Mouse (Mus musculus): ENCODE results near the gene Gm7137.
"Not testable (repeated sequence)": the region's sequence is repeated elsewhere in the genome, so short reads cannot be mapped to it uniquely, and the experiment has no call there.

The Gm7137 gene

DNA sequence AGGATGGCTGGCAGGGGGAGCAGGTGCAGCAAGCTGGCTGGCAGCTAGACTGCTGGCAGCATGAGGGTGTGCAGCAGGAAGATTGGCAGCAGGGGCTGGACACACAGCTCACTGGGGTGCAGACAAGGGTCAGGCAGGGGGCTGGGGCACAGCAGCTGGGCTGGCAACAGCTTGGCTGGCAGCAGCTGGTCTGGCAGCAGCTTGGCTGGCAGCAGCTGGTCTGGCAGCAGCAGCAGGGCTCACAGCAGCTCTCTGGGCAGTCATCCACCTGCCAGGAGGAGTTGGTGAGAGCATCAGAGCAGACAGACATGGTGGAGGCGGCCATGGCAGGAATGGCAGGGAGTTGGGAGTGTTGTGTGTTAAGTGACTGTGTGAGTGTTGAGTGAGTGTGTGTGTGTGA lies at the start of gene Gm7137:
Gene Gm7137 (minus strand): TSS at position 325 of the 400 bp plus-strand sequence.
- not testable (repeated sequence) for DNase-seq (ENCODE audit: low spot score)

DNA sequence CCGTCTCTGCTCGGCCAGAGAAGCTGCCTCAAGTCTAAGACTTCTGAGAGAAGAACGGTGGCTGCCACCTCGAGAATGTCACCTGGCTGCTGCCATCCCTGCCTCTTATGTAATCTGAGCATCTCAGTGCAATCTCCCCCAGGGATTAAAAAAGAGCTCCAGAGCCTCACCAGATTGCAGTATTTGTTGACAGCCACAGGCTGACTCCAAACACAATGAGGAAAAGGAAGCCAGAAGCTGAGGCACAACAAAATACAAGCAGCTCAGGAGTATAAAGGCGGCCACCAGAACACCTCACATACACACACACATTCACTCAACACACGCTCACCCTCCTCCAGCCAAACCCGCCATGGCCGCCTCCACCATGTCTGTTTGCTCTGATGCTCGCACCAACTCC lies 47.6 kb upstream of the Gm7137 start, which contains the start of gene Krtap10-10:
Gene Krtap10-10 (plus strand): TSS at position 301 of the 400 bp plus-strand sequence.
- no peak for DNase-seq (ENCODE audit: low spot score)

DNA sequence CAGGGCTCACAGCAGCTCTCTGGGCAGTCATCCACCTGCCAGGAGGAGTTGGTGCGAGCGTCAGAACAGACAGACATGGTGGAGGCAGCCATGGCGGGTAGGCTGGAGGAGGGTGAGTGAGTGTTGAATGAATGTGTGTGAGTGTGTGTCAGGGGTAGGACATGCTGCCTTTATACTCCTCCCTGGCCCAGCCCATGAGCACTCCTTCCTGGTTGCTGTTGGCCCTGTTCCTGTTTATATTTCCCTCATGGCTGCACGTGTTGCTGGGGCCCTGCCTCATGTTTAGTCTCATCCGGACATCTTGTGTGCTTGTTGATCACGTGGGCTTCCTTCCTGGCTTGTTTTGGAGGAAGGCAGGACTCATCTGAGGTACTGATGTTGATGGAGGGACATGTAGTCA lies 39.0 kb upstream of the Gm7137 start, which contains the start of gene Krtap10-4:
Gene Krtap10-4 (minus strand): TSS at position 145 of the 400 bp plus-strand sequence.
- no peak for DNase-seq (ENCODE audit: low spot score)

DNA sequence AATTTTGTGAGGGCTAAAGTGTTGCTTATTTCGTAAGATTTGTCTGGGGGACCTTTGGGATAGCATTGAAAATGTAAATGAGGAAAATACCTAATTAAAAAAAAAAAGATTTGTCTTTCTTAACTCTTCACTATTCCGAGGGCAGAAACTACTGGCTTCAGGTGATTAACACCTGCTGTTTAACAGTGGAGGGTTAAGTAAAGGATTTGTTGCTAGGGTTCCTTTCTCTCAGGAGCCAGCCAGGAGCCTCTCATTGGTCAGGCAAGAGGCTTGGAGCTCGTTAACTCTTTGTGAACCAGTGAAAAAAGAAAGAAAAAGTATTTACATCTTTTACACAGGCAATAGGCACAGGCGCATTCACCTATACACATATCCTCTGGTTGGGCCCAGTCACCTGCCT lies 31.2 kb upstream of the Gm7137 start:
- no peak for DNase-seq (ENCODE audit: low spot score)

DNA sequence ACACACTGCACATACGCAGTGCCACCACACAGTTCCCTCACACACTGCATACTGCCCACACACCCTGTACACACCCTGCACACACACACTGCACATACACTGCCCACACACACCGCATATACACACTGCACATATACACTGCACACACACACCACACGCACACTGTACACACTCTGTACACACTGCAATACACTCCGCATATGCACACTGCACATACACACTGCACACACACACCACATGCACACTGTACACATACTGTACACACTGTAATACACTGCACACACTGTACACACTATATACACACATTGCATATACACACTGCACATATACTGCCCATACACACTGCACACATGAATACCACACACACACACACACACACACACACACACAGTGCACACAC lies 30.5 kb upstream of the Gm7137 start:
- no peak for DNase-seq (ENCODE audit: low spot score)

GRCm38 (mm10) chr10:77815514-77815913 lies 27.5 kb upstream of the Gm7137 start:
- peak; percentile 51 for DNase-seq (ENCODE audit: low spot score)

- DNase-seq (ENCODE audit: low spot score): no peak
Observed at GRCm38 (mm10) chr10:77814382-77814781, 26.4 kb upstream of the Gm7137 start, which contains the start of gene Gm2696. Gm2696 (plus strand) TSS chr10:77814682.

GRCm38 (mm10) chr10:77811743-77812142 lies 23.7 kb upstream of the Gm7137 start, which contains the start of gene Gm9507:
Gm9507 (minus strand) TSS chr10:77811843.
- DNase-seq (ENCODE audit: low spot score): no peak

DNA sequence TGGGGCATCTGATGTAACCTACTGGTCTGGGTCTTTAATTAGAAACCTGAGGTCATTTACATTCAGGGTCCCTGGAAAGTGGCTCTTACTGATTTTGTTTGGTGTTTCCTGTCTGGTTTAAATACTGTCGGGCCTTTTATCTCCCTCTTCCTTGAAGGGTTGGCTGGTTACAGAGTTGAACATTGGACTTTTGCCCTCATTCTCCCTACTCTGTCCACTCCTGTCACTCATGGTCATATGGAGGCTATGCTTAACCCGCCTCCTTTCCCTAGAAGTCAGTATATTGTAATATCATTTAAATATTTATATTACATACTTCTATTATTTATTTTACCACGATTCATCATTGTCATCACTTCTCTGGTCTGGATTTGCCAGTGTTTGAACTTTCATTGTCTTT lies 16.1 kb upstream of the Gm7137 start:
- no peak for DNase-seq (ENCODE audit: low spot score)

DNA sequence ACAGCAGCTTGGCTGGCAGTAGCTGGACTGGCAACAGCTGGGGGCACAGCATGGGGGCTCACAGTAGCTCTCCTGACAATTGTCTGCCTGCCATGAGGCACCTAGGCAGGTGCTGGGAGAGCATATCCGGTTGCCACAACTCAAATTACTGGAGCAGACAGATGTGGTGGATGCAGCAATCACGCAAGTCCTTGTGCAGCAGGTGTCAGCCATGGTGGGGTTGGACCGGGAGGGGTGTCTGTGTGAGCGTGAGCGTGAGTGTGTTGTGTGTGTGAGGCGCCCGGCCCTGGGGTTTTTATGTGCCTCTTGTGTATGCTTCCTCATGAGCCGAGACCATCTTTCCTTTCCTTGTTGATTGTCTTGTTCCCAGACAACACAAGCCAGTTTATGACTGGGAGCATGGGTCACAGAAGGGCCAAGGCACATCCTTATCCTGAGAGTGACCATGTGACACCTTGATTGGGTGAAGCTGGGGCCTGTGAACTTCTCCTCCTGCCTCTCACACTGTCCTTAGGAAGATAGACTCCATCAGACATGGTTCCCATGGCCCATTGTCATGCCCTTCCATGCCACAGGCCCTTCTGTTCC lies 11.0 kb upstream of the Gm7137 start, which contains the start of gene Gm19668:
Gene Gm19668 (minus strand): TSS at position 213 of the 588 bp plus-strand sequence.
- DNase-seq (ENCODE audit: low spot score): no peak

DNA sequence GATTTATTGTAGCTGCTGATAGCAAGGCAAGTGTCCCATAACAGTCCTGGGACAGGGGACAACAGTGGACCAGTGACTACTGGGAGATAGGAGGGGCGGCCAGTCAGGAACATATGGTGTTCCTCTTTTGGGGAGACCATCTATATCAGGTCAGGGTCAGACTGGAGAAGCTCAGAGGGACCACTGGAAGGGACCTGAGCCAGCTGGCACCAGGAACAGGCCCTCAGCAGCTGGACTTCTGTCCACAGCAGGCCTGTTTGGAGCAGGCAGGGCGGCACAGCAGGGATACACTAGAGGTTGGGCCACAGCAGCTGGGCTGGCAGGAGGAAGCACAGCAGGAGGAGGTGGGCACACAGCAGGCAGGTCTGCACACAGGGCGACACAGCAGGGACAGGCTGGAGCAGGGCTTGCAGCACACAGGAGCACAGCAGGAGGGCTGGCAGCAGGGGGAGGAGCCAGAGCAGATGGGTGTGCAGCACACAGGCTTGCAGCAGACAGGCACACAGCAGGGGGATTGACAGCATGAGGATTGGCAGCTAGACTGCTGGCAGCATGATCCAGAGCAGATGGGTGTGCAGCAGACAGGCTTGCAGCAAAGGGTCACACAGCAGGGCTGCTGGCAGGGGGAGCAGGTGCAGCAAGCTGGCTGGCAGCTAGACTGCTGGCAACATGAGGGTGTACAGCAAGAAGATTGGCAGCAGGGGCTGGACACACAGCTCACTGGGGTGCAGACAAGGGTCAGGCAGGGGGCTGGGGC lies 10.3 kb upstream of the Gm7137 start:
- not testable (repeated sequence) for DNase-seq (ENCODE audit: low spot score)

GRCm38 (mm10) chr10:77797677-77798076 lies 9.7 kb upstream of the Gm7137 start:
- no peak for DNase-seq (ENCODE audit: low spot score)

- DNase-seq (ENCODE audit: low spot score): no peak
Observed at GRCm38 (mm10) chr10:77794976-77795375, 7.0 kb upstream of the Gm7137 start, which contains the start of gene Gm9639. Gm9639 (minus strand) TSS chr10:77795076.

- DNase-seq (ENCODE audit: low spot score): no peak
Observed at GRCm38 (mm10) chr10:77788621-77789020, 621 bp upstream of the Gm7137 start.

DNA sequence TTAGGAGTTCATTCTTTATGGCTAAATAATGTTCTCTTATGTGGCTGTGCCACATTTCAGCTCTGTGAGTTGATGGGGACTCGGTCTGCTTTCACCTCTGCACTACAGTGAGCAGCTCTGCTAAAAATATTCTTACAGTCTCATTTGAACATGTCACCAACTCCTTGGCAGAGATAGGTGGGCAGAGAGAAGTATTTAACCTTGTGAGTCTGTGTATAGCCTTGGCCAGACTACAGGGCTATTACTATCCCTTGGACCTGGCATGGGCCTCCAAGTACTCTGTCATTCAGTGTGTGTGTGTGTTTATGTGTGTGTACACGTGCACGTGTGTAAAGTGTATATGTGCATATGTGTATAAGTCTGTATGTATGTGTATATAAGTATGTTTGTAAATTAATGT lies 4.6 kb downstream of the Gm7137 start:
- not testable (repeated sequence) for DNase-seq (ENCODE audit: low spot score)

DNA sequence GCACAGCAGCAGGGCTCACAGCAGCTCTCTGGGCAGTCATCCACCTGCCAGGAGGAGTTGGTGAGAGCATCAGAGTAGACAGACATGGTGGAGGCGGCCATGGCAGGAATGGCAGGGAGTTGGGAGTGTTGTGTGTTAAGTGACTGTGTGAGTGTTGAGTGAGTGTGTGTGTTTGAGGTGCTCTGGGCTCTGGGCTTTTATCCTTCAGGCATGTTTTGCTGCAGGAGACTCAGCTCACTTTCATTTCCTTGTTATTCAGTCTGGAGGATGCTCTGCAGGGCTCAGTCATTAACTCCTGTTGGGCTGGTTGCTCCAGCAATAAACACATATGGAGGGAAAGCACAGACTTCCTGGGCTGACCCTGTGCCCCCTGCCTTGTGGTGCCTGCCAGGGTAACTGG lies 5.6 kb downstream of the Gm7137 start, which contains the start of gene Gm3250:
Gene Gm3250 (minus strand): TSS at position 101 of the 400 bp plus-strand sequence.
- not testable (repeated sequence) for DNase-seq (ENCODE audit: low spot score)

GRCm38 (mm10) chr10:77776844-77777243 lies 11.2 kb downstream of the Gm7137 start, which contains the start of gene Gm7138:
Gm7138 (minus strand) TSS chr10:77776944.
- DNase-seq (ENCODE audit: low spot score): not testable (repeated sequence)

GRCm38 (mm10) chr10:77772142-77772541 lies 15.9 kb downstream of the Gm7137 start:
- DNase-seq (ENCODE audit: low spot score): not testable (repeated sequence)

DNA sequence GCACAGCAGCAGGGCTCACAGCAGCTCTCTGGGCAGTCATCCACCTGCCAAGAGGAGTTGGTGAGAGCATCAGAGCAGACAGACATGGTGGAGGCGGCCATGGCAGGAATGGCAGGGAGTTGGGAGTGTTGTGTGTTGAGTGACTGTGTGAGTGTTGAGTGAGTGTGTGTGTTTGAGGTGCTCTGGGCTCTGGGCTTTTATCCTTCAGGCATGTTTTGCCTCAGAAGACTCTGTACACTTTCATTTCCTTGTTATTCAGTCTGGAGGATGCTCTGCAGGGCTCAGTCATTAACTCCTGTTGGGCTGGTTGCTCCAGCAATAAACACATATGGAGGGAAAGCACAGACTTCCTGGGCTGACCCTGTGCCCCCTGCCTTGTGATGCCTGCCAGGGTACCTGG lies 16.8 kb downstream of the Gm7137 start, which contains the start of gene Gm3238:
Gene Gm3238 (minus strand): TSS at position 101 of the 400 bp plus-strand sequence.
- DNase-seq (ENCODE audit: low spot score): not testable (repeated sequence)

- no peak for DNase-seq (ENCODE audit: low spot score)
Observed at GRCm38 (mm10) chr10:77769727-77770126, 18.3 kb downstream of the Gm7137 start.

DNA sequence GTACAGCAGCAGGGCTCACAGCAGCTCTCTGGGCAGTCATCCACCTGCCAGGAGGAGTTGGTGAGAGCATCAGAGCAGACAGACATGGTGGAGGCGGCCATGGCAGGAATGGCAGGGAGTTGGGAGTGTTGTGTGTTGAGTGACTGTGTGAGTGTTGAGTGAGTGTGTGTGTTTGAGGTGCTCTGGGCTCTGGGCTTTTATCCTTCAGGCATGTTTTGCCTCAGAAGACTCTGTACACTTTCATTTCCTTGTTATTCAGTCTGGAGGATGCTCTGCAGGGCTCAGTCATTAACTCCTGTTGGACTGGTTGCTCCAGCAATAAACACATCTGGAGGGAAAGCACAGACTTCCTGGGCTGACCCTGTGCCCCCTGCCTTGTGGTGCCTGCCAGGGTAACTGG lies 28.4 kb downstream of the Gm7137 start, which contains the start of gene Gm3233:
Gene Gm3233 (minus strand): TSS at position 101 of the 400 bp plus-strand sequence.
- DNase-seq (ENCODE audit: low spot score): not testable (repeated sequence)

DNA sequence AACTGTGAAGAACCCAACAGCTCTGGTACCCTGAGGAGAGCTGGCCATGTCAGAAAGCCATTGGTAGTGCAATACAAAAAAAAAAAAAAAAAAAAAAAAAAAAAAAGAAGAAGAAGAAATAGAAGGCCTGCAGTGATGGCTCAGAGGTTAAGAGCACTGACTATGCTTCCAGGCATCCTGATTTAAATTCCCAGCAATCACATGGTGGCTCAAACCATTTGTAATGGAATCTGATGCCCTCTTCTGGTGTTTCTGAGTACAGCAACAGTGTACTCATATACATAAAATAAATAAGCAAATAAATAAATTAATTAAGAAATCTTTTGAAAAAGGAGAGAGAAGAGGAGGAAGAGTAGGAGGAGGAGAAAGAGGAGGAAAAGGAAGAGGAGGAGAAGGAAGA lies 34.6 kb downstream of the Gm7137 start:
- DNase-seq (ENCODE audit: low spot score): no peak

GRCm38 (mm10) chr10:77752312-77752711 lies 35.7 kb downstream of the Gm7137 start:
- not testable (repeated sequence) for DNase-seq (ENCODE audit: low spot score)
